Mouse (Mus musculus) olfactory bulb, adult 2 months (tissue): ENCODE measurements around the gene Coq8b. TPM values are rescaled to one million over a fixed set of nuclear protein-coding genes. Genes with fewer than 3 reads are reported as not detected.
"Not testable (repeated sequence)": the region's sequence is repeated elsewhere in the genome, so short reads cannot be mapped to it uniquely, and the experiment has no call there.

Source experiments
- H3K27ac ChIP-seq: fragments of 200-500 bp; 2 replicates; pipeline ENCODE4 v1.5.1; 2012; ENCODE audit warnings: low read depth, low read length; ENCODE audit not compliant: insufficient read depth
- H3K4me1 ChIP-seq: fragments of 200-500 bp; 2 replicates; pipeline ENCODE4 v1.6.1; 2012; ENCODE audit warnings: low read length; ENCODE audit not compliant: control insufficient read depth, insufficient read depth
- H3K4me3 ChIP-seq: fragments of 200-500 bp; 2 replicates; pipeline ENCODE4 v1.5.1; 2012; ENCODE audit warnings: mild to moderate bottlenecking, low read depth, low read length, moderate library complexity; ENCODE audit not compliant: insufficient read depth
- CTCF ChIP-seq: fragments of 200-500 bp; IDR thresholded peaks from 2 replicates; pipeline ENCODE4 v1.5.1; 2012; ENCODE audit warnings: low read depth, mild to moderate bottlenecking, low read length, moderate library complexity; ENCODE audit not compliant: insufficient read depth
- POLR2A ChIP-seq: fragments of 200-500 bp; IDR thresholded peaks from 2 replicates; pipeline ENCODE4 v1.6.1; 2012; ENCODE audit warnings: mild to moderate bottlenecking, low read depth, low read length, moderate library complexity; ENCODE audit not compliant: insufficient read depth
- WGBS: fragments of 180-500 bp; shearing (Covaris S2); methylation state at CpG from one replicate; pipeline ENCODE4 v1.1.7; 2018; 5-methylcytosine and 5-hydroxymethylcytosine counted together
- polyA plus RNA-seq: library from polyadenylated mRNA; stranded (reverse); fragments of >200 nt; gene quantifications from 2 replicates; pipeline ENCODE4 v1.2.4, GENCODE M21; 2012; ENCODE audit warnings: low replicate concordance; ENCODE audit not compliant: missing spikeins, insufficient read depth, insufficient read length

The Coq8b gene
- polyA plus RNA-seq, 1 experiment: not detected

DNA sequence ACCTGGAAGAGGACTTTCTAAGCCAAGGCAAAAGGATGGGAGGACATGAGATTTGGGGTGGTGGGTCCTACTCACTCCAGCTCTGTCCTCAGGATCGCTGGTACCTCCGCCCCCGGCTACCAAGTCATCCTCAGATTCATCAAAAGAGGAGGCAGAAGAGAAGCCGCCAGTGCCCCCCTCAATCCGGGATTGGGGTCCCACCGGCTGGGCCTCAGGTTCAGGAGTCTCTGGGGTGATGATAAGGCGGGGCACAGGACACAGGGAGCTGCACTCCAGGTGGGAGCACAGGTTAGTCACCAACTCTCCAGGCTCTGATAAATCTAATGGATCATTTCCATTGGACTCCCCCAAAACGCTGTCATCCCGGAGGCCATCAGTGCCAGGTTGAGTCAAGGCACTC is 5.5 kb upstream of the Coq8b start:
- Histone ChIP-seq H3K4me1 (peaks cover 39% of the 10 kb centered on the region), H3K27ac (no peak overlapping the region), H3K4me3 (peak overlapping the region; percentile 91)
- TF ChIP-seq CTCF (no peak), POLR2A (no peak)
- 21% methylated on average over 9 of the region's 9 CpGs for WGBS

GRCm38 (mm10) chr7:27227676-27228075 is 5.1 kb upstream of the Coq8b start:
- peak overlapping the region; percentile 55; the same call in 1 of the 2 replicates for H3K27ac ChIP-seq
- H3K4me3 ChIP-seq: peak overlapping the region; percentile 91
- no peak for TF ChIP-seq CTCF
- WGBS: 2% methylated on average over 10 of the region's 10 CpGs
- H3K4me1 ChIP-seq: peaks cover 42% of the 10 kb centered on the region

DNA sequence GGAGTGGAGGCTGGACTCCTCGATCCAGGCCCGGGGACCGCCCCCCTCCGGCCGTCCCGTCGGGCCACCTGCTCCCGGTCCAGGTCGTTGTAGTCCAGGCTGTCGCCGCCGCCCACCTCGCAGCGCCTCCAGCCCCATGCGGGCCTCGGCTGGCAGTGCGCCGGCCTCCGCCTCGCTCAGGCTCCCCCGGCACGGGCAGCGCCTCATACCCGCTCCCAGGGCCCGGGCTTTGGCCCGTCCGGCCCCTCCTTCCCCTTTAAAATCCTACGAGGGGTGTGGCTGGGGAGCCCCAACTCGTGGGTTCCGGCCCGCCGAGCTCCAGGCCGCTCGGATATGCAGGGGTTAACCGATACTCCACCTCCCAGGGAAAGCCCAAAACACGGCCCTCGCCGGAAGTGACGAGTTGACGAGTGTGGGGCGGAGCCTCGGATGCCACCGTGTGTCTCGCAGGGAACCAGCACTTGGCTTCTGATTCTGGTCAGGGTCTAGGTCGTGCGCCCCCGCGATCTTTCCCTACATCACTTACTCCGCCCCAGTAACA is 4.5 kb upstream of the Coq8b start, which contains the start of gene Itpkc:
Itpkc (minus strand) TSS at position 381 of the 541 bp plus-strand sequence.
- H3K27ac ChIP-seq: peak within 1 kb of the TSS; percentile 65
- under 1% methylated on average over 49 of the region's 49 CpGs for whole genome bisulfite sequencing
- peaks cover 45% of the 10 kb centered on the region for H3K4me1 ChIP-seq
- peak within 1 kb of the TSS; percentile 91 for H3K4me3 ChIP-seq
- TF ChIP-seq POLR2A (peak; percentile 86), CTCF (no peak)

DNA sequence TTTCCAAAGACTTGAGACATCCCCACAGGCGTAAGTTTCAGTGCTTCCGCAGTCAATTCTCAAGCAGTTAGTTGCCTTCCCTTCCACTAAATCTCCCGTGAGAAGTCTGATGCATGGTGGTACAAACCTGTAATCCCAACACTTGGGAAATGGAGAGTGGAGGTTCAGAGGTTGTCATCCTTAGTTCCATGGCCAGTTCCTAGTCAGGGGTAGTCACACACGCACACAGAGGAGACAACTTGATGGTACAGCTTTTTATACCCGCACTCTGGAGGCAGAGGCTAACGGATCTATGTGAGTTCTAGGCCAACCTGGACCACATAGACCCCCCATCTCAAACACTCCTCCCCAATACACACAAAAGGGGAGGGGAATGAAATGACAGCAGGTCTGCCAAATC is 4.0 kb upstream of the Coq8b start:
- TF ChIP-seq CTCF (no peak), POLR2A (no peak)
- peak overlapping the region; percentile 65 for H3K27ac ChIP-seq
- WGBS: 11% methylated on average over 6 of the region's 6 CpGs
- peaks cover 49% of the 10 kb centered on the region for H3K4me1 ChIP-seq
- peak overlapping the region; percentile 91 for H3K4me3 ChIP-seq

DNA sequence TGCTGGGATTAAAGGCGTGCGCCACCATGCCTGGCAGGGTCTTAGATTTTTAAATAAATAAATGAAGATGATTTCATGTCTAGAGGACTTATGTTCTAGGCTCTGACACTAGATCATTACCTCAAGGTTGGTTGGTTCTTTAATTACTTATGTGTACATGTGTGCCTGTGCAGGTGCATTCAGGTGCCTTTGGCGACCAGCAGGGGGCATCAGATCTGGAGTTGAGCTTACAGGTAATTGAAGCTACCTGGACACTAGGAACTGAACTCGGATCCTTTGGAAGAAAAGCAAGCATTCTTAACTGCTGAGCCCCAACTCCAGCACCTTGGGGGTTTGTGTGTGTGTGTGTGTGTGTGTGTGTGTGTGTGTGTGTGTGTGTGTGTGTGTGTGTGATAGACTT is 2.0 kb upstream of the Coq8b start:
- Histone ChIP-seq H3K4me1 (peaks cover 39% of the 10 kb centered on the region), H3K4me3 (no peak overlapping the region), H3K27ac (no peak overlapping the region)
- WGBS: 76% methylated on average over 4 of the region's 4 CpGs
- no peak for TF ChIP-seq CTCF
- no peak for TF ChIP-seq POLR2A

DNA sequence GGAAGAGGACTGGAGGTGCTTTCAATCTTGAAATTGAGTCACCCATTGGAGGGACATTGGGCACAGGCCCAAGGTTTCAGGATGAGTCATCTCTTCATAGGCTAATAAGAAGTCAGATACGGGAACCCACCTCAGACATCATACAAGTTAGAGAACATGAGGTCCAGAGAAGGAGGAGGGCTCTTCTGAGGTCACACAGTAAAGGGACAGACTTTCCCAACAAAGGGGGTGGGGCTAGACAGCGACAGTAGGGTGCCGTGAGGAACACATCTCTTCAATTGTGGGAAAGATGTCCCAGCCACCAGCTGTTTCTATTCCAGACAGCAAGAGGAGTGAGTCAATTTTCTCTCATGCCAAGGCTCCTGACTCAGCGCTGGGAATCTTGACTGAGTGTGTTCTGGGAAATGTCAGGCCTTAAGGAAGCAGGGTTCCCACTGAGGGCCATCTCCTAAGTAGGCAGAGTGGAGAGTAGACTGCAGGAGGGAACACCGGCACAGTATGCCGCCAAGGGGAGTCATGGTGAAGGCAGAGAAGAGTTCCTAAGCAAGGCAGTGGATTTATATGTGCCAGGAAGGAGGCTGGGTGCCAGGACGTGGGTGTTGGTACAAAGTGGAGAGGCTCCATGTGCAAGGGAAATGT is 1.0 kb upstream of the Coq8b start:
- Histone ChIP-seq H3K4me1 (peaks cover 34% of the 10 kb centered on the region), H3K27ac (peak overlapping the region; percentile 90), H3K4me3 (no peak overlapping the region)
- TF ChIP-seq POLR2A (no peak), CTCF (no peak)
- 29% methylated on average over 7 of the region's 7 CpGs for WGBS

DNA sequence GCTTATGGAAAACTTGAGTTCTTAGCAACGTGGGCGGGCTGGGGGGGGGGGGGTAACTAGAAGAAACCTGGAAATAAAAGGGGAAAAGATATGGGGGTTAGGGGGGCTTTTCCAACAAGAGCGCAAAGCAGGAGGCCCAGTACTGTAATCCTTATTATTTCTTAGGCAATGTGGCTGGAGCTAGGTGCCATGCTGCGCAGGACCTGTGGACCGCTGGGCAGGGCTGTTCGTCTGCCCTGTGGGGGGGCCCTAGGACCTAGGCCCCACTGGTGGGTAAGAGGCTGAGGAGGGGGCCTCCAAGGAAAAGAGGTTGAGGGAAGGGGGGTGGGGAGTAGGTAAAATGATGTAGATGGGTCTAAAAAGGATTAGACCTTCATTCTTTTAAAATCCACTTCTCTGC is 477 bp downstream of the Coq8b start:
- 1% methylated on average over 6 of the region's 6 CpGs for WGBS
- peaks cover 22% of the 10 kb centered on the region for H3K4me1 ChIP-seq
- TF ChIP-seq CTCF: no peak
- 0 out of 2 replicates have a peak, but pooled peaks have one; percentile 0 for TF ChIP-seq POLR2A
- H3K4me3 ChIP-seq: peak overlapping the region; percentile 78
- peak overlapping the region; percentile 45; the same call in 1 of the 2 replicates for H3K27ac ChIP-seq

DNA sequence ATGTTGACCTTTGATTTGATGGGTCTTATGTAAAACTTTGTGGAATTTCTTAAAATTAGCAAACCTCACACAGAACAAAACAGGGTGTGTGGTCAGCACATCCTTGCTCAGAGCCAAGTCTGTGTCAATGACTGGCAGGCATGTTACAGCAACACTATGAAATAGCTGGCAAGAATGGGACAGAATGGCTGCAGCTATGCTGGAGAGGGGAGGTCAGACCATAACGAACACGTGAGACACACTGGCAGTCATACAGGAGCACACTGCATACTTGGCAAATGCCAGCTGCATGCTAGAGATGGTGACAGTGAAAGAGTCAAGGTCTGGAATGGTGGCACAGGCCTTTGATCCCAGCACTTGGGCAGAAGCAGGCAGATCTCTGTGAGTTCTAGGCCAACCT is 2.9 kb downstream of the Coq8b start:
- Histone ChIP-seq H3K4me1 (peaks cover 22% of the 10 kb centered on the region), H3K4me3 (no peak overlapping the region), H3K27ac (no peak overlapping the region)
- TF ChIP-seq POLR2A: no peak
- WGBS: 85% methylated on average over 2 of the region's 2 CpGs

- no peak overlapping the region for H3K4me3 ChIP-seq
- no peak overlapping the region for H3K27ac ChIP-seq
- TF ChIP-seq POLR2A (no peak), CTCF (no peak)
- H3K4me1 ChIP-seq: peaks cover 12% of the 10 kb centered on the region
- WGBS: 90% methylated on average over 2 of the region's 2 CpGs
These were observed 4.7 kb downstream of the Coq8b start for GRCm38 (mm10) chr7:27237527-27237926.

GRCm38 (mm10) chr7:27238568-27238967 is 5.7 kb downstream of the Coq8b start:
- TF ChIP-seq CTCF (no peak), POLR2A (no peak)
- no peak overlapping the region for H3K4me3 ChIP-seq

DNA sequence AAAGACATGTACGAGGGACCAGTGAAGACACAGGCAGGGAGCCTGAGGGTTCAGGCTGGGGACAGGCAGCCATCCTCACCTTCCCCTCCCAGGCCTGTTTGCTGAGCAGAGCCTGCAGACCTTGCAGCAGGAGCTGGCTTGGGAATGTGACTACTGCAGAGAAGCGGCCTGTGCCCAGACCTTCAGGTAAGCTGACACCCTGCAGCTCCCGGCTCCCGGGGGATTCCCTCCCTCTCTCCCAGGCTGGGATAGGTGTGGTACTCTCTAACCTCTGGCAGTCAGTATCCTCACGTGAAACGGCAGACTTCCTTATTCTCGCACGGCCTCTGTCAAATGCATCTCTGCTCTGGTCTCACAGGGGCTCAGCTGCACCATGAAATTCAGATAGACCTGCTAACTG is 10.4 kb downstream of the Coq8b start:
- Histone ChIP-seq H3K4me3 (no peak overlapping the region), H3K4me1 (no peaks in the 10 kb centered on the region), H3K27ac (no peak overlapping the region)
- WGBS: 84% methylated on average over 8 of the region's 8 CpGs
- TF ChIP-seq CTCF: no peak
- no peak for TF ChIP-seq POLR2A

More at GRCm38 (mm10) chr7:27238568-27238967, 5.7 kb downstream of the Coq8b start:
- WGBS: 93% methylated on average over 5 of the region's 5 CpGs
- Histone ChIP-seq H3K4me1 (peaks cover 3% of the 10 kb centered on the region), H3K27ac (no peak overlapping the region)

- not testable (repeated sequence) for H3K4me3 ChIP-seq, H3K4me1 ChIP-seq, H3K27ac ChIP-seq
- WGBS: 85% methylated on average over 2 of the region's 2 CpGs
These were observed 11.3 kb downstream of the Coq8b start for GRCm38 (mm10) chr7:27244088-27244487.
